Mouse (Mus musculus) lung, adult 2 months (tissue): ENCODE measurements at regions not wholly inside any gene's neighbourhood (a gene's known extent, or its start where the extent isn't known, plus 50 kb on each side); places are given as distances from the start of the nearest gene placed in this dataset.

Experiments used
- DNase-seq: peaks from one replicate; pipeline ENCODE4 v3.0.0; 2022
- H3K4me1 ChIP-seq: fragments of 200-500 bp; 2 replicates; pipeline ENCODE4 v1.6.1; 2011; ENCODE audit warnings: low read length; ENCODE audit not compliant: control insufficient read depth, insufficient read depth
- H3K4me3 ChIP-seq: fragments of 200-500 bp; replicated peaks from 2 replicates; pipeline ENCODE3; 2011; ENCODE audit warnings: low read depth, mild to moderate bottlenecking, control low read depth, low read length; ENCODE audit errors: extremely low read depth
- CTCF ChIP-seq: fragments of 200-500 bp; IDR thresholded peaks from 2 replicates; pipeline ENCODE4 v1.5.1; 2011; ENCODE audit warnings: mild to moderate bottlenecking, low read length, control low read depth; ENCODE audit not compliant: insufficient read depth
- POLR2A ChIP-seq: fragments of 200-500 bp; IDR thresholded peaks from 2 replicates; pipeline ENCODE4 v1.6.1; 2011; ENCODE audit warnings: low read depth, mild to moderate bottlenecking, control low read depth, low read length, borderline replicate concordance; ENCODE audit errors: extremely low read depth
- WGBS: fragments of 180-500 bp; shearing (Covaris S2); methylation state at CpG from one replicate; pipeline ENCODE4 v1.1.7; 2018; 5-methylcytosine and 5-hydroxymethylcytosine counted together

- 48% methylated on average over 7 of the region's 7 CpGs for WGBS
- no peak for TF ChIP-seq CTCF
- no peak for TF ChIP-seq POLR2A
- Histone ChIP-seq H3K4me1 (peaks cover under 1% of the 10 kb centered on the region; the same call in 1 of the 2 replicates), H3K4me3 (no peak overlapping the region)
- DNase-seq: peak; percentile 29
These were observed 50.6 kb upstream of the Larp1 start for GRCm38 (mm10) chr11:57958233-57958632.

GRCm38 (mm10) chr11:57956909-57957308 lies 52.0 kb upstream of the Larp1 start:
- WGBS: 88% methylated on average over 9 of the region's 9 CpGs
- H3K4me3 ChIP-seq: no peak overlapping the region
- DNase-seq: no peak
- TF ChIP-seq POLR2A: no peak
- TF ChIP-seq CTCF: no peak
- no peaks in the 10 kb centered on the region for H3K4me1 ChIP-seq

GRCm38 (mm10) chr11:57956076-57956475 lies 52.8 kb upstream of the Larp1 start:
- TF ChIP-seq CTCF (no peak), POLR2A (no peak)
- WGBS: 65% methylated on average over 2 of the region's 2 CpGs
- no peak for DNase-seq
- peaks cover 2% of the 10 kb centered on the region; the same call in 1 of the 2 replicates for H3K4me1 ChIP-seq
- H3K4me3 ChIP-seq: no peak overlapping the region

- WGBS: 88% methylated on average over 7 of the region's 7 CpGs
- Histone ChIP-seq H3K4me3 (no peak overlapping the region), H3K4me1 (peaks cover 2% of the 10 kb centered on the region; the same call in 1 of the 2 replicates)
- no peak for DNase-seq
- TF ChIP-seq POLR2A: no peak
- no peak for TF ChIP-seq CTCF
These were observed 53.4 kb upstream of the Larp1 start for GRCm38 (mm10) chr11:57955476-57955875.

- H3K4me1 ChIP-seq: peaks cover 2% of the 10 kb centered on the region; the same call in 1 of the 2 replicates
- H3K4me3 ChIP-seq: no peak overlapping the region
- TF ChIP-seq CTCF (no peak), POLR2A (no peak)
- 60% methylated on average over 10 of the region's 10 CpGs for WGBS
- DNase-seq: no peak
These were observed 54.2 kb upstream of the Larp1 start for GRCm38 (mm10) chr11:57954510-57955184.

GRCm38 (mm10) chr11:57953694-57954093 lies 55.2 kb upstream of the Larp1 start:
- Histone ChIP-seq H3K4me3 (no peak overlapping the region), H3K4me1 (peaks cover 2% of the 10 kb centered on the region; the same call in 1 of the 2 replicates)
- DNase-seq: no peak
- TF ChIP-seq POLR2A (no peak), CTCF (no peak)
- WGBS: 66% methylated on average over 7 of the region's 7 CpGs

GRCm38 (mm10) chr11:57952619-57953018 lies 56.2 kb upstream of the Larp1 start:
- WGBS: 53% methylated on average over 3 of the region's 3 CpGs
- Histone ChIP-seq H3K4me1 (peaks cover 2% of the 10 kb centered on the region; the same call in 1 of the 2 replicates), H3K4me3 (no peak overlapping the region)
- DNase-seq: no peak
- no peak for TF ChIP-seq CTCF
- no peak for TF ChIP-seq POLR2A

GRCm38 (mm10) chr11:57951541-57952326 lies 57.1 kb upstream of the Larp1 start:
- DNase-seq: no peak
- peaks cover 2% of the 10 kb centered on the region; the same call in 1 of the 2 replicates for H3K4me1 ChIP-seq
- no peak overlapping the region for H3K4me3 ChIP-seq
- 73% methylated on average over 20 of the region's 20 CpGs for WGBS
- no peak for TF ChIP-seq POLR2A
- TF ChIP-seq CTCF: no peak

- DNase-seq: no peak
- Histone ChIP-seq H3K4me3 (no peak overlapping the region), H3K4me1 (peaks cover 2% of the 10 kb centered on the region; the same call in 1 of the 2 replicates)
- TF ChIP-seq POLR2A: no peak
- peak; percentile 38; the same call in 1 of the 2 replicates for TF ChIP-seq CTCF
- 1% methylated on average over 4 of the region's 4 CpGs for WGBS
These were observed 57.9 kb upstream of the Larp1 start for GRCm38 (mm10) chr11:57950989-57951388.

GRCm38 (mm10) chr11:57949067-57949466 lies 59.8 kb upstream of the Larp1 start:
- WGBS: 75% methylated on average over 9 of the region's 9 CpGs
- Histone ChIP-seq H3K4me1 (peaks cover 2% of the 10 kb centered on the region; the same call in 1 of the 2 replicates), H3K4me3 (no peak overlapping the region)
- TF ChIP-seq CTCF (no peak), POLR2A (no peak)
- no peak for DNase-seq
